ENCODE assay signal across 18 mouse cellular contexts in genomic region chr13:31056154-31056871, GRCm38 (mm10).
A peak's percentile ranks its signal among the peaks of the same experiment; 100 is the strongest.
DNase-seq lines count a peak whose midpoint lies in the region; ATAC-seq lines count a peak whose summit lies in the region.
"Had no signal": no experiment of that assay in that cellular context is flagged by ENCODE, and none has a peak within 500 bp of the region (broad histone marks: within the 10 kb centered on the region; RNA-seq: fewer than 3 reads in every experiment).

No protein-coding gene starts in this region.

- H3K4me3 ChIP-seq in lung, embryonic 15.5 days = no peak overlapping the region
- no peak overlapping the region for H3K4me3 ChIP-seq in forebrain, embryonic 11.5 days (ENCODE audit: low read depth, low read length)
- H3K4me3 ChIP-seq: embryonic facial prominence, embryonic 12.5 days; forebrain, embryonic 12.5 days; heart, embryonic 13.5 days; hindbrain, embryonic 12.5 days had no signal

- ATAC-seq in lung, embryonic 15.5 days (ENCODE audit: borderline replicate concordance, extremely low read depth, low FRiP score, low TSS enrichment) = peak; percentile 55
- ATAC-seq in cerebellum, adult (ENCODE audit: insufficient number of reproducible peaks, low FRiP score, low TSS enrichment) = no peak
- no peak for ATAC-seq in forebrain, embryonic 11.5 days (replicated peaks; ENCODE audit: low FRiP score)
- ATAC-seq: forebrain, embryonic 16.5 days; hindbrain, embryonic 16.5 days; inflammation-experienced regulatory T-cells, adult 6 months had no signal

- peak overlapping the region; percentile 83 for H3K27ac ChIP-seq in lung, embryonic 15.5 days
- H3K27ac ChIP-seq in forebrain, embryonic 11.5 days (ENCODE audit: low read depth, low read length) = no peak overlapping the region
- H3K27ac ChIP-seq: embryonic facial prominence, embryonic 12.5 days; forebrain, embryonic 12.5 days; heart, embryonic 13.5 days; hindbrain, embryonic 12.5 days had no signal

- H3K27me3 ChIP-seq in lung, embryonic 15.5 days = no peaks in the 10 kb centered on the region
- H3K27me3 ChIP-seq in forebrain, embryonic 11.5 days (ENCODE audit: control insufficient read depth, insufficient read depth, low read length) = no peaks in the 10 kb centered on the region
- H3K27me3 ChIP-seq: embryonic facial prominence, embryonic 12.5 days; forebrain, embryonic 12.5 days; heart, embryonic 13.5 days; hindbrain, embryonic 12.5 days had no signal

- H3K4me2 ChIP-seq in lung, embryonic 15.5 days = no peak overlapping the region
- H3K4me2 ChIP-seq in forebrain, embryonic 11.5 days (ENCODE audit: low read depth, low read length, severe bottlenecking) = no peak overlapping the region
- H3K4me2 ChIP-seq: embryonic facial prominence, embryonic 12.5 days; forebrain, embryonic 12.5 days; heart, embryonic 13.5 days; hindbrain, embryonic 12.5 days had no signal

- no peak for DNase-seq in lung, adult 18-20 months
- DNase-seq in lung, postnatal 10 days = peak; percentile 63
- peak; percentile 38 to 59 for DNase-seq in lung, postnatal 4 days
- no peak for DNase-seq in T-cell, adult 2 months (ENCODE audit: low spot score)
- DNase-seq in forebrain, embryonic 11.5 days (ENCODE audit: low spot score) = no peak
- DNase-seq: cerebellum, adult 18-20 months; embryo, embryonic 11 days; gastrocnemius, postnatal 14 days; heart, postnatal 4 days had no signal

- no peaks in the 10 kb centered on the region for H3K36me3 ChIP-seq in lung, embryonic 15.5 days
- H3K36me3 ChIP-seq in forebrain, embryonic 11.5 days (ENCODE audit: control insufficient read depth, insufficient read depth, low read length) = no peaks in the 10 kb centered on the region
- H3K36me3 ChIP-seq: embryonic facial prominence, embryonic 12.5 days; forebrain, embryonic 12.5 days; heart, embryonic 13.5 days; hindbrain, embryonic 12.5 days had no signal

- no peaks in the 10 kb centered on the region for H3K9me3 ChIP-seq in lung, embryonic 15.5 days
- no peaks in the 10 kb centered on the region for H3K9me3 ChIP-seq in forebrain, embryonic 11.5 days (ENCODE audit: control insufficient read depth, low read length)
- H3K9me3 ChIP-seq: embryonic facial prominence, embryonic 12.5 days; forebrain, embryonic 12.5 days; hindbrain, embryonic 12.5 days had no signal

- H3K9ac ChIP-seq in lung, embryonic 15.5 days = no peak overlapping the region
- no peak overlapping the region for H3K9ac ChIP-seq in forebrain, embryonic 11.5 days (ENCODE audit: low read length)
- H3K9ac ChIP-seq: embryonic facial prominence, embryonic 12.5 days; forebrain, embryonic 12.5 days; heart, embryonic 13.5 days; hindbrain, embryonic 12.5 days had no signal

- WGBS in lung, embryonic 15.5 days = 43% methylated on average over 12 of the region's 12 CpGs
- 93% methylated on average over 12 of the region's 12 CpGs for WGBS in forebrain, embryonic 11.5 days

- peaks cover 28% of the 10 kb centered on the region for H3K4me1 ChIP-seq in lung, embryonic 15.5 days
- H3K4me1 ChIP-seq in forebrain, embryonic 11.5 days (replicated peaks; ENCODE audit: control insufficient read depth, insufficient read depth, low read length) = no peaks in the 10 kb centered on the region
- H3K4me1 ChIP-seq: embryonic facial prominence, embryonic 12.5 days; forebrain, embryonic 12.5 days; hindbrain, embryonic 12.5 days had no signal

Comparison
In these comparisons a context has a peak if more than half of its experiments do, and no peak if none do; other contexts are left out.
1. DNase-seq: peak in lung, postnatal 10 days (single experiment) and lung, postnatal 4 days (2 of 2); none in lung, adult 18-20 months (0 of 2), T-cell, adult 2 months (single experiment) and forebrain, embryonic 11.5 days (single experiment).